Mouse (Mus musculus): ENCODE data around the gene Calr4. TPM values are rescaled to one million over a fixed set of nuclear protein-coding genes. Genes with fewer than 3 reads are reported as not detected.

Calr4 gene
- 0.57 and 0.80 TPM in 2 replicates for polyA plus RNA-seq (2014; fragmentation: Nextera tagmentation; extraction: Ambion mirVana)

GRCm38 (mm10) chr4:109234185-109234584, at the start of gene Calr4:
Gene Calr4 (plus strand): TSS chr4:109234485.
- Histone ChIP-seq H3K9me3 (ENCODE audit: control insufficient read depth, low read length) (no peaks in the 10 kb centered on the region), H3K4me1 (ENCODE audit: control insufficient read depth, insufficient read depth, low read length) (peaks cover 3% of the 10 kb centered on the region; the same call in 1 of the 2 replicates), H3K36me3 (ENCODE audit: control insufficient read depth, insufficient read depth, low read length) (no peaks in the 10 kb centered on the region), H3K4me2 (ENCODE audit: low read length) (no peak within 1 kb of the TSS), H3K27me3 (ENCODE audit: control insufficient read depth, insufficient read depth, low read length) (no peaks in the 10 kb centered on the region), H3K27ac (replicated peaks; ENCODE audit: low read depth, low read length) (no peak within 1 kb of the TSS), H3K4me3 (replicated peaks; ENCODE audit: low read depth, low read length) (no peak within 1 kb of the TSS), H3K9ac (replicated peaks; ENCODE audit: low read length) (no peak within 1 kb of the TSS)
- 85% methylated on average over 2 of the region's 2 CpGs for WGBS
- ATAC-seq (ENCODE audit: low FRiP score, low TSS enrichment) (no peak), DNase-seq (no peak)

GRCm38 (mm10) chr4:109185616-109186405, 48.5 kb upstream of the Calr4 start:
- Histone ChIP-seq H3K27ac (replicated peaks; ENCODE audit: low read depth, low read length) (peak overlapping the region; percentile 57), H3K4me1 (ENCODE audit: control insufficient read depth, insufficient read depth, low read length) (0 out of 2 replicates have a peak, but pooled peaks cover 4% of the 10 kb centered on the region), H3K27me3 (ENCODE audit: control insufficient read depth, insufficient read depth, low read length) (no peaks in the 10 kb centered on the region), H3K9ac (replicated peaks; ENCODE audit: low read length) (no peak overlapping the region), H3K36me3 (ENCODE audit: control insufficient read depth, insufficient read depth, low read length) (no peaks in the 10 kb centered on the region), H3K4me3 (replicated peaks; ENCODE audit: low read depth, low read length) (no peak overlapping the region), H3K4me2 (ENCODE audit: low read length) (no peak overlapping the region), H3K9me3 (ENCODE audit: control insufficient read depth, low read length) (no peaks in the 10 kb centered on the region)
- DNase-seq (no peak), ATAC-seq (ENCODE audit: low FRiP score, low TSS enrichment) (no peak)
- 79% methylated on average over 8 of the region's 8 CpGs for WGBS

- DNase-seq (no peak), ATAC-seq (ENCODE audit: low FRiP score, low TSS enrichment) (no peak)
- WGBS, result 68% methylated on average over 10 of the region's 10 CpGs
- H3K4me1 ChIP-seq (ENCODE audit: control insufficient read depth, insufficient read depth, low read length), result peaks cover 16% of the 10 kb centered on the region
- H3K27me3 ChIP-seq (ENCODE audit: control insufficient read depth, insufficient read depth, low read length), result no peaks in the 10 kb centered on the region
- no peaks in the 10 kb centered on the region for H3K36me3 ChIP-seq (ENCODE audit: control insufficient read depth, insufficient read depth, low read length)
- no peaks in the 10 kb centered on the region for H3K9me3 ChIP-seq (ENCODE audit: control insufficient read depth, low read length)
- H3K9ac ChIP-seq (replicated peaks; ENCODE audit: low read length), result no peak overlapping the region
- peak overlapping the region; percentile 61 for H3K27ac ChIP-seq (replicated peaks; ENCODE audit: low read depth, low read length)
- no peak overlapping the region for H3K4me3 ChIP-seq (replicated peaks; ENCODE audit: low read depth, low read length)
- no peak overlapping the region for H3K4me2 ChIP-seq (ENCODE audit: low read length)
Measured at GRCm38 (mm10) chr4:109191598-109191997, 42.7 kb upstream of the Calr4 start.

GRCm38 (mm10) chr4:109193886-109194285, 40.4 kb upstream of the Calr4 start:
- no peaks in the 10 kb centered on the region for H3K36me3 ChIP-seq (ENCODE audit: control insufficient read depth, insufficient read depth, low read length)
- no peak overlapping the region for H3K9ac ChIP-seq (replicated peaks; ENCODE audit: low read length)
- no peak for DNase-seq
- H3K9me3 ChIP-seq (ENCODE audit: control insufficient read depth, low read length), result no peaks in the 10 kb centered on the region
- no peaks in the 10 kb centered on the region for H3K27me3 ChIP-seq (ENCODE audit: control insufficient read depth, insufficient read depth, low read length)
- H3K27ac ChIP-seq (replicated peaks; ENCODE audit: low read depth, low read length), result no peak overlapping the region
- ATAC-seq (ENCODE audit: low FRiP score, low TSS enrichment), result no peak
- 82% methylated on average over 5 of the region's 5 CpGs for WGBS
- H3K4me1 ChIP-seq (ENCODE audit: control insufficient read depth, insufficient read depth, low read length), result peaks cover 17% of the 10 kb centered on the region
- H3K4me2 ChIP-seq (ENCODE audit: low read length), result no peak overlapping the region
- H3K4me3 ChIP-seq (replicated peaks; ENCODE audit: low read depth, low read length), result no peak overlapping the region

GRCm38 (mm10) chr4:109195900-109196629, 38.2 kb upstream of the Calr4 start:
- Histone ChIP-seq H3K36me3 (ENCODE audit: control insufficient read depth, insufficient read depth, low read length) (0 out of 2 replicates have a peak, but pooled peaks cover 5% of the 10 kb centered on the region), H3K4me1 (ENCODE audit: control insufficient read depth, insufficient read depth, low read length) (peaks cover 34% of the 10 kb centered on the region), H3K9ac (replicated peaks; ENCODE audit: low read length) (no peak overlapping the region), H3K9me3 (ENCODE audit: control insufficient read depth, low read length) (no peaks in the 10 kb centered on the region), H3K4me3 (replicated peaks; ENCODE audit: low read depth, low read length) (no peak overlapping the region), H3K27ac (replicated peaks; ENCODE audit: low read depth, low read length) (no peak overlapping the region), H3K4me2 (ENCODE audit: low read length) (no peak overlapping the region), H3K27me3 (ENCODE audit: control insufficient read depth, insufficient read depth, low read length) (no peaks in the 10 kb centered on the region)
- DNase-seq (no peak), ATAC-seq (ENCODE audit: low FRiP score, low TSS enrichment) (no peak)
- 96% methylated on average over 7 of the region's 7 CpGs for WGBS

- 95% methylated on average over 4 of the region's 4 CpGs for WGBS
- Histone ChIP-seq H3K9ac (replicated peaks; ENCODE audit: low read length) (no peak overlapping the region), H3K27me3 (ENCODE audit: control insufficient read depth, insufficient read depth, low read length) (no peaks in the 10 kb centered on the region), H3K4me2 (ENCODE audit: low read length) (no peak overlapping the region), H3K36me3 (ENCODE audit: control insufficient read depth, insufficient read depth, low read length) (0 out of 2 replicates have a peak, but pooled peaks cover 5% of the 10 kb centered on the region), H3K4me3 (replicated peaks; ENCODE audit: low read depth, low read length) (no peak overlapping the region), H3K27ac (replicated peaks; ENCODE audit: low read depth, low read length) (no peak overlapping the region), H3K9me3 (ENCODE audit: control insufficient read depth, low read length) (no peaks in the 10 kb centered on the region), H3K4me1 (ENCODE audit: control insufficient read depth, insufficient read depth, low read length) (peaks cover 21% of the 10 kb centered on the region)
- DNase-seq (no peak), ATAC-seq (ENCODE audit: low FRiP score, low TSS enrichment) (no peak)
Measured at GRCm38 (mm10) chr4:109199069-109199468, 35.2 kb upstream of the Calr4 start.

- peak within 1 kb of the TSS; percentile 85 for H3K4me2 ChIP-seq (ENCODE audit: low read length)
- H3K9me3 ChIP-seq (ENCODE audit: control insufficient read depth, low read length), result no peaks in the 10 kb centered on the region
- H3K36me3 ChIP-seq (ENCODE audit: control insufficient read depth, insufficient read depth, low read length), result 0 out of 2 replicates have a peak, but pooled peaks cover 5% of the 10 kb centered on the region
- ATAC-seq (ENCODE audit: low FRiP score, low TSS enrichment) (peak; percentile 99), DNase-seq (peak; percentile 99)
- H3K4me3 ChIP-seq (replicated peaks; ENCODE audit: low read depth, low read length), result peak within 1 kb of the TSS; percentile 89
- H3K4me1 ChIP-seq (ENCODE audit: control insufficient read depth, insufficient read depth, low read length), result peaks cover 21% of the 10 kb centered on the region
- H3K27me3 ChIP-seq (ENCODE audit: control insufficient read depth, insufficient read depth, low read length), result no peaks in the 10 kb centered on the region
- peak within 1 kb of the TSS; percentile 98 for H3K27ac ChIP-seq (replicated peaks; ENCODE audit: low read depth, low read length)
- peak within 1 kb of the TSS; percentile 82 for H3K9ac ChIP-seq (replicated peaks; ENCODE audit: low read length)
- WGBS, result under 1% methylated on average over 59 of the region's 59 CpGs
Measured at GRCm38 (mm10) chr4:109201582-109202424, 32.5 kb upstream of the Calr4 start, which contains the start of gene Osbpl9. Gene Osbpl9 (minus strand): TSS chr4:109202272.

- Histone ChIP-seq H3K9me3 (ENCODE audit: control insufficient read depth, low read length) (no peaks in the 10 kb centered on the region), H3K27ac (replicated peaks; ENCODE audit: low read depth, low read length) (no peak overlapping the region), H3K9ac (replicated peaks; ENCODE audit: low read length) (no peak overlapping the region), H3K36me3 (ENCODE audit: control insufficient read depth, insufficient read depth, low read length) (0 out of 2 replicates have a peak, but pooled peaks cover 5% of the 10 kb centered on the region), H3K27me3 (ENCODE audit: control insufficient read depth, insufficient read depth, low read length) (no peaks in the 10 kb centered on the region), H3K4me2 (ENCODE audit: low read length) (no peak overlapping the region), H3K4me3 (replicated peaks; ENCODE audit: low read depth, low read length) (no peak overlapping the region), H3K4me1 (ENCODE audit: control insufficient read depth, insufficient read depth, low read length) (peaks cover 20% of the 10 kb centered on the region)
- WGBS, result 89% methylated on average over 1 of the region's 1 CpGs
- no peak for ATAC-seq (ENCODE audit: low FRiP score, low TSS enrichment)
- no peak for DNase-seq
Measured at GRCm38 (mm10) chr4:109203931-109204330, 30.4 kb upstream of the Calr4 start.

All from midbrain, embryonic 14.5 days (tissue).